Mouse (Mus musculus): ENCODE data around the gene Lims1. TPM values are rescaled to one million over a fixed set of nuclear protein-coding genes. Genes with fewer than 3 reads are reported as not detected.

Lims1 gene
- polyA plus RNA-seq, 1 experiment, result 38.8 TPM

DNA sequence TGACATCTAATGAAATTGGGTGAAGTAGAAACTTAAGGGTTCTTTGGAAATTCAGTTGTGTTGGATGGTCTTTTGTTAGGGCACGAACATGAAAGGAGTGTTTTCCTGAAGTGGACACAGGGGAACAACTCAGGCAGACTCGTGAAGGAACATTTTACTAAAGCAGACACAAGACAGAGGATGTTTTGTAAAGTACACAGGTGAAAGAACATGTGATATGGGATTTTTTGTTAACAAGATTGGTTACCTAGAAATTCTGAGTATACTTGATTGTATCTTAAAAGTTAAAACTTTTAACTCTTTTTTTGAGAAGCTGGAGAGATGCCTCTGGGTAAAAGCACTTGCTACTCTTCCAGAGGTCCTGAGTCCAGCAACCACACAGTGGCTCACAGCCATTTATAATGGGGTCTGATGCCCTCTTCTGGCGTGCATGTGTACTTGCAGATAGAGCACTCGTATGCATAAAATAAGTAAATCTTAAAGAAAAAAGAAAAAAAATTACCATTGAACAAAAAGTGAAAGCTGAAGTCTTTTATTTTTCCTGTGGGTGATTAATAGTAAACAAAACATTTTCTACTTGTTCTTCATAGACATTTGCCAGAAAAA lies 54.4 kb downstream of the Lims1 start:
- Histone ChIP-seq H3K4me3 (ENCODE audit: control insufficient read depth, insufficient read depth, low read length) (no peak overlapping the region), H3K36me3 (ENCODE audit: control insufficient read depth, insufficient read depth, low read length) (no peaks in the 10 kb centered on the region), H3K27ac (ENCODE audit: control insufficient read depth, insufficient read depth, low read length) (no peak overlapping the region), H3K27me3 (ENCODE audit: control insufficient read depth, insufficient read depth, low read length) (no peaks in the 10 kb centered on the region), H3K4me1 (replicated peaks; ENCODE audit: control insufficient read depth, insufficient read depth, low read length) (peaks cover 12% of the 10 kb centered on the region)
- TF ChIP-seq POLR2A (IDR thresholded peaks at IDR 0.05; ENCODE audit: control insufficient read depth, extremely low read depth, insufficient read depth, low read length, poor library complexity) (no peak), CTCF (IDR thresholded peaks at IDR 0.05; ENCODE audit: borderline replicate concordance, control insufficient read depth, extremely low read depth, insufficient read depth, low read length, poor library complexity) (no peak)
- 35% methylated on average over 4 of the region's 4 CpGs for WGBS
- peak; percentile 55 for DNase-seq

DNA sequence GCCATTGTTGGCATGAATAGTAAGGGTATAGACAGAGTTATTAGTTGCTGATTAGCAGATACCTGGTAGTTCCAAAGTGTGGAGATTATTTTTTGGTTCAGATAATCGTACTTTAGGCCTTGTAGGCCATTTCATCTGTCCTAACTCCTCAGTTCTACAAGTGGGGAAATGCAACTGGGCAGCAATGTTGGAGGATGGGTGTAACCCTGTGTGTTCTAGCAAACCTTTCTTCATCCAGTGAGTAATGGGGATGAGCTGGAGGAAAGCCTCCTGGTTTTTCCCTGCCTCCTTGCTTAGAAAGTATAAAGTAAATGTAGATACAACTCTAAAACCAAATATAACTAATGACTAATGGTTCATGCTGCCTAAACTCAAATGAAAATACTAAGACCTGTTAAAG lies 55.1 kb downstream of the Lims1 start:
- H3K27ac ChIP-seq (ENCODE audit: control insufficient read depth, insufficient read depth, low read length), result no peak overlapping the region
- H3K36me3 ChIP-seq (ENCODE audit: control insufficient read depth, insufficient read depth, low read length), result no peaks in the 10 kb centered on the region
- no peak for DNase-seq
- no peak overlapping the region for H3K4me3 ChIP-seq (ENCODE audit: control insufficient read depth, insufficient read depth, low read length)
- WGBS, result 67% methylated on average over 1 of the region's 1 CpGs
- no peaks in the 10 kb centered on the region for H3K27me3 ChIP-seq (ENCODE audit: control insufficient read depth, insufficient read depth, low read length)
- TF ChIP-seq POLR2A (IDR thresholded peaks at IDR 0.05; ENCODE audit: control insufficient read depth, extremely low read depth, insufficient read depth, low read length, poor library complexity) (no peak), CTCF (IDR thresholded peaks at IDR 0.05; ENCODE audit: borderline replicate concordance, control insufficient read depth, extremely low read depth, insufficient read depth, low read length, poor library complexity) (no peak)
- H3K4me1 ChIP-seq (replicated peaks; ENCODE audit: control insufficient read depth, insufficient read depth, low read length), result peaks cover 12% of the 10 kb centered on the region

DNA sequence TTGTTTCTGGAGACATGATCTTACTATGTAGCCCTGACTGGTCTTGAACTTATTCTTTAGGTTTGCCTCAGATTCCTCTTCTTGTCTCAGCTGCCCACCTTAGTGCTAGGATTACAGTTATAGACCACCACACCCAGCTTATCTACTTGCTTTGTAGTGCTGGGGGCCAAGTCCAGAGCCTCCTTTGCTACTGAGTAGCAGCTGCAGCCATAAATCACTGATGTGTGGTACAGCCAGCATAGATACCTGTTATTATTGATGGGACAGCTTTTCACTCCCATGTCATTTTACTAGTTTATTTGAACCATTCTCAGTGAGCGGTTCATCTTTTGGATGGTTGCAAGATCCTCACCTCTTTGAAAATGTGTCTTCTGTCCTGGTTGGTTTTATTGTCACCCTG lies 56.4 kb downstream of the Lims1 start:
- no peak overlapping the region for H3K4me3 ChIP-seq (ENCODE audit: control insufficient read depth, insufficient read depth, low read length)
- no peaks in the 10 kb centered on the region for H3K36me3 ChIP-seq (ENCODE audit: control insufficient read depth, insufficient read depth, low read length)
- peaks cover 10% of the 10 kb centered on the region for H3K4me1 ChIP-seq (replicated peaks; ENCODE audit: control insufficient read depth, insufficient read depth, low read length)
- no peaks in the 10 kb centered on the region for H3K27me3 ChIP-seq (ENCODE audit: control insufficient read depth, insufficient read depth, low read length)
- WGBS, result 100% methylated on average over 1 of the region's 1 CpGs
- TF ChIP-seq CTCF (IDR thresholded peaks at IDR 0.05; ENCODE audit: borderline replicate concordance, control insufficient read depth, extremely low read depth, insufficient read depth, low read length, poor library complexity), result no peak
- TF ChIP-seq POLR2A (IDR thresholded peaks at IDR 0.05; ENCODE audit: control insufficient read depth, extremely low read depth, insufficient read depth, low read length, poor library complexity), result no peak
- no peak overlapping the region for H3K27ac ChIP-seq (ENCODE audit: control insufficient read depth, insufficient read depth, low read length)
- DNase-seq, result no peak

DNA sequence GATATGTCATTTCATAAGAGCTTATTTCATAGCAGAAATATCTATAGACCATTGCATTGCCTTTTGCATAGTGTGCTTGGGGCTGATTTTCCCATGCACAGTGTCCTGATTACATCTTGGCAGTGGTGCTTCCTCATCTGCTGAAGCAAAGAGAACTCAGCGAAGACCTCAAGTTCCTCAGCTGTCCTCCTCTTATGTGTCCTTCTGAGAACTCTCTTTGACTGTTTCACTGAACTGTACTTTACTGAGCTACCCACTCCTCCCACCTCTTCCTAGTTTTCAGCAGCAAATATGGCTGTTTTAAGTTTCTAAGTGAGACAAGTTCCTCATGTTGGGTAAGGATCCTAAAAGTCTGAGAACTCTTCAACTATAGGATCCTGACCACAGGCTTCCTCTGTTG lies 58.6 kb downstream of the Lims1 start:
- no peak overlapping the region for H3K27ac ChIP-seq (ENCODE audit: control insufficient read depth, insufficient read depth, low read length)
- DNase-seq, result no peak

DNA sequence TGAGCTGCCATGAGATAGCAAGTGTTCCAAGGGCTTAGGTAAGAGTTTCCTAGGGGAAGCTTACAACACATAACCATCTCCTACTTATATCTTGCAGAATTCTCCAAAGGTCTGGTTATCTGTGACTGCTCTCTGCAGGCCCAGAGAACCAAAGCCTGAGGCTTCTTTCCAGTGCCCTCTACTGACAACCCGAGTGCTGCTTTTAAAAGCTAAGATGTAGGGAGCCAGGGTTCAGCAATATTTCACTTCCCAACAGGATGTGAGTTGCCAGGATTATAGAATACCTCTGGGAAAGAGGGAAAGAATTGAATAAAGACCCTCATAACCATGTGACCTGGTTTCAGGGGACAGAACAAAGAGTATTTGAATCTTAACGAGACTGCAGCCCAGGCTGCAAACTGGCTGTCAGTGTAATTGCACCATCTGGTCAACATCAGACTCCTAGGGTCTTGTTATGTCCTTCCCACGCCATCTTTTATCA lies 59.4 kb downstream of the Lims1 start:
- Histone ChIP-seq H3K27ac (ENCODE audit: control insufficient read depth, insufficient read depth, low read length) (no peak overlapping the region), H3K27me3 (ENCODE audit: control insufficient read depth, insufficient read depth, low read length) (no peaks in the 10 kb centered on the region), H3K4me1 (replicated peaks; ENCODE audit: control insufficient read depth, insufficient read depth, low read length) (peaks cover 10% of the 10 kb centered on the region), H3K36me3 (ENCODE audit: control insufficient read depth, insufficient read depth, low read length) (no peaks in the 10 kb centered on the region), H3K4me3 (ENCODE audit: control insufficient read depth, insufficient read depth, low read length) (no peak overlapping the region)
- 17% methylated on average over 3 of the region's 3 CpGs for WGBS
- DNase-seq, result no peak
- TF ChIP-seq CTCF (IDR thresholded peaks at IDR 0.05; ENCODE audit: borderline replicate concordance, control insufficient read depth, extremely low read depth, insufficient read depth, low read length, poor library complexity) (no peak), POLR2A (IDR thresholded peaks at IDR 0.05; ENCODE audit: control insufficient read depth, extremely low read depth, insufficient read depth, low read length, poor library complexity) (no peak)

More for the DNA sequence above, 58.6 kb downstream of the Lims1 start:
- WGBS, result 4% methylated on average over 1 of the region's 1 CpGs
- H3K4me3 ChIP-seq (ENCODE audit: control insufficient read depth, insufficient read depth, low read length), result no peak overlapping the region
- no peaks in the 10 kb centered on the region for H3K36me3 ChIP-seq (ENCODE audit: control insufficient read depth, insufficient read depth, low read length)
- TF ChIP-seq POLR2A (IDR thresholded peaks at IDR 0.05; ENCODE audit: control insufficient read depth, extremely low read depth, insufficient read depth, low read length, poor library complexity) (no peak), CTCF (IDR thresholded peaks at IDR 0.05; ENCODE audit: borderline replicate concordance, control insufficient read depth, extremely low read depth, insufficient read depth, low read length, poor library complexity) (no peak)
- H3K27me3 ChIP-seq (ENCODE audit: control insufficient read depth, insufficient read depth, low read length), result no peaks in the 10 kb centered on the region
- peaks cover 10% of the 10 kb centered on the region for H3K4me1 ChIP-seq (replicated peaks; ENCODE audit: control insufficient read depth, insufficient read depth, low read length)

DNA sequence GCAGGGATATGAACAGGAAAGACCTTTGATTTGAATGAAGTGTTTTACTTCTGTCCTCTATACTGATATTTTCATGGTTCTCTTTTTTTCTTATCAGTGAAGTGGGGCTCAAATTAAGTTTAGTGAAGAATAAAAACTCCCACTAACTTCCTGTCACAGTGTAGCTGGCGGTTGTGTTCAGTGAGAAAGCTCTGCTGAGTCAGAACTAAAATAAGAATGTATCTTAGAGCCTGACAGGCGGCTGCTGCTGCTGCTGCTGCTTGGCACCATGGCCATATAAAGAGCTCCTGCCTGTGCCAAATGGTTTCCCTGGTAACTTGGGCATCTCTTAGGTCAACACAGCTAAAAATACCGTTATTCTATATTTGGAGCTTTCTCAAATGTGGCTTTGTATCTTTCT lies 60.0 kb downstream of the Lims1 start:
- Histone ChIP-seq H3K36me3 (ENCODE audit: control insufficient read depth, insufficient read depth, low read length) (no peaks in the 10 kb centered on the region), H3K4me3 (ENCODE audit: control insufficient read depth, insufficient read depth, low read length) (no peak overlapping the region), H3K4me1 (replicated peaks; ENCODE audit: control insufficient read depth, insufficient read depth, low read length) (peaks cover 10% of the 10 kb centered on the region), H3K27me3 (ENCODE audit: control insufficient read depth, insufficient read depth, low read length) (no peaks in the 10 kb centered on the region), H3K27ac (ENCODE audit: control insufficient read depth, insufficient read depth, low read length) (no peak overlapping the region)
- no peak for TF ChIP-seq CTCF (IDR thresholded peaks at IDR 0.05; ENCODE audit: borderline replicate concordance, control insufficient read depth, extremely low read depth, insufficient read depth, low read length, poor library complexity)
- no peak for TF ChIP-seq POLR2A (IDR thresholded peaks at IDR 0.05; ENCODE audit: control insufficient read depth, extremely low read depth, insufficient read depth, low read length, poor library complexity)
- DNase-seq, result no peak
- WGBS, result 6% methylated on average over 3 of the region's 3 CpGs

DNA sequence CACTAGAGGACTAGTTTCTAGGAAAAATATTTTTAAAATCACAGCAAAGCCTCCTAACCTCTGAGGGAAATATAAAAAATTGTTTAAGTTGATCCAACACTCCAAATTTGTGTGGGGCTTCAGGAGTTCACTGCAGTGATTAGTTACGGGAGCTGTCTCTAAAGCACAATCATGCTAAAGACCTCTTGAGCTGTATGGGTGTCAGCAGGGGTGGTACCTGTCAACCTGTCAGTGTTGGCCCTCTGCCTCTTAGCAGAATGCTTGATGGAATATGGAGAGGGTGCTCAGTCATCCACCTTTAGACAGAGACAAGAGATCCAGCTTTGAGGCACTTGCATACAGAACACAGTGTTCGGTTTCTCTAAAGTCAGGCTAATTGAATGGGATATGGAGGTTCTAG lies 60.5 kb downstream of the Lims1 start:
- H3K4me1 ChIP-seq (replicated peaks; ENCODE audit: control insufficient read depth, insufficient read depth, low read length), result peaks cover 10% of the 10 kb centered on the region
- no peak overlapping the region for H3K27ac ChIP-seq (ENCODE audit: control insufficient read depth, insufficient read depth, low read length)
- DNase-seq, result no peak
- TF ChIP-seq POLR2A (IDR thresholded peaks at IDR 0.05; ENCODE audit: control insufficient read depth, extremely low read depth, insufficient read depth, low read length, poor library complexity), result no peak
- no peak for TF ChIP-seq CTCF (IDR thresholded peaks at IDR 0.05; ENCODE audit: borderline replicate concordance, control insufficient read depth, extremely low read depth, insufficient read depth, low read length, poor library complexity)
- 93% methylated on average over 2 of the region's 2 CpGs for WGBS
- no peaks in the 10 kb centered on the region for H3K36me3 ChIP-seq (ENCODE audit: control insufficient read depth, insufficient read depth, low read length)
- H3K27me3 ChIP-seq (ENCODE audit: control insufficient read depth, insufficient read depth, low read length), result no peaks in the 10 kb centered on the region
- H3K4me3 ChIP-seq (ENCODE audit: control insufficient read depth, insufficient read depth, low read length), result no peak overlapping the region

Data from thymus, adult 2 months (tissue).